In genomic region chr1:89192536-89193220, GRCm38 (mm10) we compare ENCODE assay signal across 8 mouse cellular contexts.
DNase-seq lines count a peak whose midpoint lies in the region; ATAC-seq and TF ChIP-seq lines count a peak whose summit lies in the region.
"Had no signal": no experiment of that assay in that cellular context is flagged by ENCODE, and none has a peak within 500 bp of the region (broad histone marks: within the 10 kb centered on the region; RNA-seq: fewer than 3 reads in every experiment).

No protein-coding gene starts in this region.

- TF ChIP-seq POLR2A in brain, embryonic 14.5 days (IDR thresholded peaks at IDR 0.05; ENCODE audit: borderline replicate concordance, extremely low read depth, insufficient read depth, insufficient read length, poor library complexity, severe bottlenecking): no peak
- no peak for TF ChIP-seq POLR2A in small intestine, adult 2 months (IDR thresholded peaks at IDR 0.05; ENCODE audit: low read depth, low read length)

- in situ Hi-C loops in Patski (cut with MboI; ENCODE audit: low pct_unique_long_range_greater_than_20kb): loop anchor here (5.0 to 10.0 kb wide), 8 partner anchors 60 to 838 kb away; partner anchors contain the start of gene Sh3bp4

- POLR2A ChIA-PET in Patski (lab: Charles Lee): interaction anchor here (1.2 to 2.1 kb wide), 3 partner anchors 122 to 441 kb away, joined by 3 to 6 read pairs (median 3); partner anchors contain the start of gene Sh3bp4

- DNase-seq in kidney, postnatal 0 days (ENCODE audit: low spot score): peak; percentile 52
- no peak for DNase-seq in kidney, adult 11 months
- no peak for DNase-seq in Patski (ENCODE audit: low read depth, low spot score)
- DNase-seq in brain, embryonic 14.5 days (ENCODE audit: low read depth): no peak
- peak; percentile 37 for DNase-seq in kidney, postnatal 14 days
- DNase-seq in left cerebral cortex, adult 11 months (ENCODE audit: low spot score): no peak

- H3K4me1 ChIP-seq in kidney, postnatal 0 days (replicated peaks; ENCODE audit: insufficient read depth, low read length): peaks cover 5% of the 10 kb centered on the region
- H3K4me1 ChIP-seq in small intestine, adult 2 months (ENCODE audit: control insufficient read depth, insufficient read depth, insufficient read length, low read length): peaks cover 4% of the 10 kb centered on the region; the same call in 1 of the 2 replicates

- no peaks in the 10 kb centered on the region for H3K27me3 ChIP-seq in kidney, postnatal 0 days (ENCODE audit: insufficient read depth, low read length)
- H3K27me3 ChIP-seq in Patski: no peaks in the 10 kb centered on the region
- no peaks in the 10 kb centered on the region for H3K27me3 ChIP-seq in small intestine, adult 2 months (ENCODE audit: control insufficient read depth, insufficient read depth, low read length)
- H3K27me3 ChIP-seq: midbrain, embryonic 12.5 days had no signal

- no peaks in the 10 kb centered on the region for H3K36me3 ChIP-seq in kidney, postnatal 0 days (ENCODE audit: insufficient read depth, low read length)
- no peaks in the 10 kb centered on the region for H3K36me3 ChIP-seq in small intestine, adult 2 months (ENCODE audit: control insufficient read depth, insufficient read depth, low read length)
- H3K36me3 ChIP-seq: midbrain, embryonic 12.5 days had no signal

- no peak for ATAC-seq in kidney, postnatal 0 days (replicated peaks; ENCODE audit: low FRiP score, low read depth)
- no peak for ATAC-seq in Patski

- TF ChIP-seq CTCF in kidney, postnatal 0 days (IDR thresholded peaks at IDR 0.05; ENCODE audit: low read depth): peak; percentile 79
- TF ChIP-seq CTCF in Patski (IDR thresholded peaks at IDR 0.05): peak; percentile 71
- TF ChIP-seq CTCF in brain, embryonic 14.5 days (IDR thresholded peaks at IDR 0.05; ENCODE audit: borderline replicate concordance, extremely low read depth, insufficient read depth, insufficient read length): peak; percentile 69; the same call in 1 of the 2 replicates
- peak; percentile 72; the same call in 1 of the 2 replicates for TF ChIP-seq CTCF in small intestine, adult 2 months (IDR thresholded peaks at IDR 0.05; ENCODE audit: extremely low read depth, insufficient read length, insufficient replicate concordance, low read depth, low read length)

- CTCF ChIA-PET in Patski (lab: Charles Lee): interaction anchor here (0.8 to 4.9 kb wide), 10 partner anchors 11 to 450 kb away, joined by 3 to 49 read pairs (median 4); no protein-coding TSS in a partner anchor

- no peak overlapping the region for H3K27ac ChIP-seq in kidney, postnatal 0 days
- H3K27ac ChIP-seq in small intestine, adult 2 months (ENCODE audit: insufficient read depth, low read depth, low read length): no peak overlapping the region
- H3K27ac ChIP-seq: midbrain, embryonic 12.5 days had no signal

- no peaks in the 10 kb centered on the region for H3K9me3 ChIP-seq in kidney, postnatal 0 days (replicated peaks; ENCODE audit: low read length)
- H3K9me3 ChIP-seq: midbrain, embryonic 12.5 days had no signal

- H3K4me2 ChIP-seq in kidney, postnatal 0 days (ENCODE audit: low read length): no peak overlapping the region
- H3K4me2 ChIP-seq: midbrain, embryonic 12.5 days had no signal

- H3K4me3 ChIP-seq in kidney, postnatal 0 days (replicated peaks; ENCODE audit: low read depth, low read length): no peak overlapping the region
- H3K4me3 ChIP-seq in small intestine, adult 2 months (ENCODE audit: low read depth, low read length): no peak overlapping the region
- H3K4me3 ChIP-seq: midbrain, embryonic 12.5 days had no signal

- 71% methylated on average over 11 of the region's 11 CpGs for WGBS in kidney, postnatal 0 days
- WGBS in small intestine, adult 2 months: 62% methylated on average over 11 of the region's 11 CpGs

- H3K9ac ChIP-seq in kidney, postnatal 0 days (ENCODE audit: low read depth, low read length): no peak overlapping the region
- H3K9ac ChIP-seq: midbrain, embryonic 12.5 days had no signal

Comparison
In these comparisons a context has a peak if more than half of its experiments do, and no peak if none do; other contexts are left out.
1. DNase-seq: peak in kidney, postnatal 0 days (single experiment) and kidney, postnatal 14 days (single experiment); none in kidney, adult 11 months (single experiment), Patski (single experiment), brain, embryonic 14.5 days (single experiment) and left cerebral cortex, adult 11 months (single experiment).
2. Peak in every context shown above with its lines, with median percentiles within 50 percentile points of each other: CTCF ChIP-seq.